Mouse (Mus musculus) frontal cortex, adult 2 months (tissue): ENCODE results near the gene BC030499. TPM values are rescaled to one million over a fixed set of nuclear protein-coding genes. Genes with fewer than 3 reads are reported as not detected.
"Not testable (repeated sequence)": the region's sequence is repeated elsewhere in the genome, so short reads cannot be mapped to it uniquely, and the experiment has no call there.

ENCODE experiments used
- DNase-seq, 2 experiments: peaks; one replicate each; pipeline ENCODE4 v3.0.0; 2022; ENCODE audit warnings: low spot score in 1 of 2; ENCODE audit errors: extremely low spot score in 1 of 2
- polyA plus RNA-seq: library from polyadenylated mRNA; depleted of rRNA; stranded (reverse); fragments of >200 nt; gene quantifications from 2 replicates; pipeline ENCODE4 v1.2.3, GENCODE M21; 2012; rRNA removed

BC030499 gene
- polyA plus RNA-seq: 15.2 and 18.6 TPM in 2 replicates

- peak; percentile 17 to 64 for DNase-seq
Observed at GRCm38 (mm10) chr11:78290654-78291053, at the start of gene BC030499. Gene BC030499 (plus strand): TSS chr11:78290841.

GRCm38 (mm10) chr11:78245261-78245626 lies 45.4 kb upstream of the BC030499 start:
- DNase-seq: no peak

- DNase-seq: peak; percentile 77 to 89
Observed at GRCm38 (mm10) chr11:78245627-78246317, 44.9 kb upstream of the BC030499 start, which contains the start of the genes Sdf2 and Supt6. Gene Sdf2 (plus strand): TSS chr11:78245746. Gene Supt6 (minus strand): TSS chr11:78245987.

- DNase-seq: no peak
Observed at GRCm38 (mm10) chr11:78246318-78247011, 44.2 kb upstream of the BC030499 start.

- no peak for DNase-seq
Observed at GRCm38 (mm10) chr11:78247012-78247348, 43.7 kb upstream of the BC030499 start.

DNA sequence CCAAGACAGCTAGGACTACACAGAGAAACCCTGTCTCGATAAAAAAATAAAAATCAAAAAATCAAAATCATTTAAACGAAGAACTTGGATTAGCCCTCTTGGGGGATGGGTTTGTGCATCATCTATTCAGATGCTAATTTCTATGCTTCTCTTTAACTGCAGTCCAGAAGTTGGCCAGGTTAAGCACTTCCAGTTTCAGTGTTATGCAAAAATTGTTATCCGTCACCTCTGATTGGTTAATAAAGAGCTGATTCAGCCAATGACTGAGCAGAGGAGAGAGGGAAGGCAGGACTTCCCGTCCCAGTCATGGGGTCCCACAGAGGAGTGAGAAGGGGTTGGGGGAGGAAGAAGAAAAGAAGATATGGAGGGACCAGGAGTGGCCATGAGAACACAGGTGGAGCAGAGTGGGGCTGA lies 42.9 kb upstream of the BC030499 start:
- no peak for DNase-seq

- no peak for DNase-seq
Observed at GRCm38 (mm10) chr11:78256618-78257017, 34.0 kb upstream of the BC030499 start.

- DNase-seq: no peak
Observed at GRCm38 (mm10) chr11:78260489-78261258, 30.0 kb upstream of the BC030499 start.

DNA sequence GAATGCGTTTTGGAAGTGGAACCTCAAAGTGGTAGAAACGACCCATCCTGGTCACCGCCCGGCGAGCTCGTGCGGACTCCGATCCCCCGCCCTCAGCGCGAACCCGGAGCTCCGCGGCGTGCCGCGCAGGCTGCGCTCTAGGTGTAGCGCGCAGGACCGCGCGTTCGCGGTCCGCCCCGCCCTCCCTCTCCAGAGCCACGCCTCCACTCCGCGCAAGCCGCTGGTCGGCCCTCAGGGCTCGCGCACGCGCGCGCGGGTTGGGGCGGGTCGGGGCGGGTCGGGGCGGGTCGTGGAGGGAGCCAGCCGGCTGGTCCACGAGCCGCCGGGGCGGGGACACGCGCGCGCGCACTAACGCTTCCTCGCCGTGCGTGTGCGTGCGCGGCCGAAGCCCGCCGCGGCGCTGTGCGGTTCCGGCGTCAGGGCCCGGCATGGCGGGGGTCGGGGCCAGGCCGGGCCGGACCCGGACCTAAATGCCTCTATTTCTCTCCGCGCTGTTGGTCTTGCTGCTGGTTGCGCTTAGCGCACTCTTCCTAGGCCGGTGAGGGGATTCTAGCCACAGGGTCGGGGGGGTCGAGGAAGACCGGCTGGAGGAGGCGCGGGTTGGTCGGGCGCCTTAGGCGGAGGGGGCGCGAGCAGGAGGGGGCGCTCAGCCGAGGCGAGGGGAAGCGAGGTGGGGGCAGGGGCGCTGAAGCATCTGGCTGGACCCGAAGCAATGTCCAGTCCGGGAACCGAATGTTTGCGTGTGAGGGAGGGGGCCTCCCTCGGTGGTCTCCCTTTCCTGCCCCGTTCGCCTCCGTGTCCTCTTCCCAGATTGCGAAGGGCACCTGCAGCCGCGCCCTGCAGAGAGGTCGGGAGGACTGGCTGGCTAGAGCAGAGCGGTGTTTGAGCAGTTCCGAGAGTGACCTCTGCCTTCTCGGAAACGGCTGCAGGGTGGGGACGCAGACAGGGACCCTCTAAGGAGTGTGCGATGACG lies 29.0 kb upstream of the BC030499 start, which contains the start of gene 2610507B11Rik:
TSS of gene 2610507B11Rik (plus strand) at position 373 of the 973 bp plus-strand sequence.
- DNase-seq: peak; percentile 44 to 88

GRCm38 (mm10) chr11:78262550-78262949 lies 28.1 kb upstream of the BC030499 start:
- peak; percentile 12 to 63 for DNase-seq

DNA sequence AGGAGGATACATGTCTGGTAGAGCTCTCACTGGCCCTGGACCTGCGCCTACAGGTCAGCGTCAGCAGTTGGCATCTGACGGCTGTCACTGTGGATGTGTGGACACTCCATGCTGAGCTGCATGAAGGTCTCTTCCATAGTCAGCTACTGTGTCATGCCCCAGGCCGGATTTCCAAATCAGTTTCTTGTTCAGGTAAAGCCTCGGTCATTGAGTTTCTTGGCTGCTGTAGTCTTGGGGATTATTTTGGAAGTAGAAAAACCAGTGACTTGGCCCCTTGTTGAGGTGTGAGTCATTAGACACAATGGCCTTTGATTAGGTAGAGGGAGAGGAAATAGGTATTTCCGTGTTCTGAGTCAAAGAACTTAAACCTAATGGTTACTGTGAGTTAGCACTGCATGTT lies 25.1 kb upstream of the BC030499 start:
- no peak for DNase-seq

DNA sequence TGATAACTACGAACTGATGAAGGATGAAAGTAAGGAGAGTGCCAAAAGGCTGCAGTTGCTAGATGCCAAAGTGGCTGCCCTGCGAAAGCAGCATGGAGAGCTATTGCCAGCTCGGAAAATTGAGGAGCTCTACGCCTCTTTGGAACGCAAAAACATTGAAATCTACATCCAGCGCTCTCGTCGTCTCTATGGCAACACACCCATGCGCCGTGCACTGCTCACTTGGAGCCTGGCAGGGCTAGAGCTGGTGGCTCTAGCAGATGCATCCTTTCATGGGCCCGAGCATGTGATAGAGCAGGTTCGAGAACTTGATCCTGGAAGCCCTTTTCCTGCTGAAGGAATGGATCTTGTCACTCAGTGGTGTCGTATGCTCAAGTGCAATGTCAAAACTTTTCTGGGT lies 18.7 kb upstream of the BC030499 start:
- peak; percentile 64 to 81 for DNase-seq

DNA sequence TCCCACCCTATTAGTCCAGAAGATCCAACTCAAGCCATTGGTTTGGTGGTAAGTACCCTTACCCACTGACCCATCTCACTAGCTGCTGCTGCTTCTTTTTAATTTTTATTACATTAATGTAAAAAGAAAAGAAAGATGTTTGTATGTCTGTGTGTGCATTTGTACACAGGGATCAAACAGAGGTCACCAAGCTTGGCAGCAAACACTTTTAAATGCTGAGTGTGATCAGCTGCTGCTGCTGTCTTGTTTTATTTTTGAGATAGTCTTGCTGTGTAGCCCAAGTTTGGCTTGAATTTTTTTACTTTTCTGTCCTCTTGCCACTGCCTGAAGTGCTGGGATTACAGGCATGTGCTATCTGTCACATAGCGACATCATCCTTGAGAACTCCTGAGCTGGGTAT lies 15.0 kb upstream of the BC030499 start:
- no peak for DNase-seq

DNA sequence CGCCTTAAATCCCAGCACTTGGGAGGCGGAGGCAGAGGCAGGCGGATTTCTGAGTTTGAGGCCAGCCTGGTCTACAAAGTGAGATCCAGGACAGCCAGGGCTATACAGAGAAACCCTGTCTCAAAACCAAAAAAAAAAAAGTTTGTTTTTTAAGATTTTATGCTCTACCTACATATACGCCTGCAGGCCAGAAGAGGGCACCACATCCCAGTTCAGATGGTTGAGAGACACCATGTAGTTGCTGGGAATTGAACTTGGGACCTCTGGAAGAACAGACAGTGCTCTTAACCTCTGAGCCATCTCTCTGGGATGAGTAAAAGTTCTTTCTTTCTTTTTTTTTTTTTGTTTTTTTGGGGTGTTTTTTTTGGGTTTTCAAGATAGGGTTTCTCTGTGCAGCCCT lies 14.5 kb upstream of the BC030499 start:
- DNase-seq: not testable (repeated sequence)

- no peak for DNase-seq
Observed at GRCm38 (mm10) chr11:78278853-78279252, 11.8 kb upstream of the BC030499 start.

- DNase-seq: no peak
Observed at GRCm38 (mm10) chr11:78279586-78279985, 11.1 kb upstream of the BC030499 start.

DNA sequence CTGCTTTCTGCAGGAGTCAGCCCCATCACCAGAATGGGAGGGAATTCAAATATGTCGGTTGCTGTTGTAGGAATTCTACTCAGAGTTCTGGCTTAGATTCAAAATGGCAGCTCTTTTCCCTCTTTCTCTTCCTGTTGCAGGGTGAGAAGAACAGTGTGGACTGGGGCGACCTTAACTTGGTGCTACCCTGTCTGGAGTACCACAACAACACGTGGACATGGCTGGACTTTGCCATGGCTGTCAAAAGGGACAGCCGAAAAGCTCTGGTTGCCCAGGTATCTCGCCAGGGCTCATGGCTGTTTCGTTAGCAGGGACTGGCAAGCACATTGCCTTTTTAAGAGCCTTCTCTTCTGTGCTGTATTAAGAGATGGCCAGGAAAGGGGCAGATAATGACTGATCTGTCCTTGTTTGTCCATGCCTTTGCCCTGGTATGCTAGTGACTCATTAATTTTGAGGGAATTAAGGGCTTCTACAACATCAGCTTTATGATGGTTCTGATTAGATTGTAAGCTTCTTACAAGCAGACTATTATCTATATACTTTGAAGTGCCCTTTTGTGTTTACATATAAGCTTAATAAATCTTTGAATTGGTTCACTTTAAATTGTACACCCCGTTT lies 1.4 kb upstream of the BC030499 start:
- no peak for DNase-seq

DNA sequence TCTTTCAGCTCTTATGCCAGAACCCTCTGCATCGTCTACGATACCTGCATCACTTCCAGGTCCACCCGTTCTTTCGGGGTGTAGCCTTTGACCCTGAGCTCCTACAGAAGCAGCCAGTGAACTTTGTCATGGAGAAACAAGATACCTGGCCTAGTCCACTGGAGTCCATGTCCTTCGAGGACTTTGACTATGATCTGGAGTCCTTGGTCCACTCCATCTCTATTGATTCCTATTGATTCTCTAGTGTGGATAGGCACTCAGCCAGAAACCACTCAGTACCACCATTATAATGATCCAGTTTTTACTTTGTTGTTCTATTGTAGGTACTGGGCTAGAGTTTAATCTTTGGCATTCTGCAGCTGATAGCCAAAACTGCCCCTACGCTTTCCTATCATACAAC lies 3.9 kb downstream of the BC030499 start:
- no peak for DNase-seq

DNA sequence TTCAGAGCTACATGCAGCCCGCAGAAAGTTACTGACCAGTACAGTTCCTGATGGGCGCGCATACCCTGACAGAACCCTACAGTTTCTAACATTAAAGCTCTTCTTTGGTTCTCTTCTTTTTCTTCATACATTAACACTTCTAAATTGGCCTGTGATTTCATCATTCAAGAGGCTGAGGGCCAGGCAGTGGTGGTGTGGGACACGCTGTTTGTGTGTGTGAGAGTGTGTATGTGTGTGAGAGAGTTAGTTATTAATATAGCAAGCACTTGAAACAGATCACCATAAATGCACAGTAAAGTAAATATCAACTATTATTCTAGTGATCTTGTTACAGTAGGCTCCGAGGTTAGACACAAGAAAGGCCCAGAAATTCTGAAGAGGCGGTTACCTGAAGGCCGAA lies 10.3 kb downstream of the BC030499 start:
- no peak for DNase-seq
